Mouse (Mus musculus) intestine, embryonic 16.5 days (tissue): ENCODE measurements around the gene Tas2r115. TPM values are rescaled to one million over a fixed set of nuclear protein-coding genes. Genes with fewer than 3 reads are reported as not detected.
"Not testable (repeated sequence)": the region's sequence is repeated elsewhere in the genome, so short reads cannot be mapped to it uniquely, and the experiment has no call there.

Experiments used
- ATAC-seq: fragments of 200-750 bp; cut with Nextera tagmentation; 2 replicates; pipeline ENCODE4 v1.8.0; 2017; ENCODE audit warnings: moderate TSS enrichment, moderate library complexity
- H3K27ac ChIP-seq: fragments of 300-500 bp; sonication (generic); 2 replicates; pipeline ENCODE4 v1.5.1; 2014; ENCODE audit warnings: mild to moderate bottlenecking, low read length
- H3K27me3 ChIP-seq: fragments of 300-500 bp; sonication (generic); replicated peaks from 2 replicates; pipeline ENCODE4 v1.6.1; 2014; ENCODE audit warnings: low read length, control low read depth, mixed read lengths; ENCODE audit not compliant: control insufficient read depth, insufficient read depth
- H3K36me3 ChIP-seq: fragments of 300-500 bp; sonication (generic); 2 replicates; pipeline ENCODE4 v1.6.1; 2014; ENCODE audit warnings: low read length, control low read depth; ENCODE audit not compliant: control insufficient read depth, insufficient read depth
- H3K4me1 ChIP-seq: fragments of 300-500 bp; sonication (generic); 2 replicates; pipeline ENCODE4 v1.6.1; 2014; ENCODE audit warnings: low read length, control low read depth, mixed read lengths; ENCODE audit not compliant: control insufficient read depth, insufficient read depth
- H3K4me2 ChIP-seq: fragments of 300-500 bp; sonication (generic); 2 replicates; pipeline ENCODE4 v1.6.1; 2014; ENCODE audit warnings: low read depth, low read length, control low read depth
- H3K4me3 ChIP-seq: fragments of 300-500 bp; sonication (generic); 2 replicates; pipeline ENCODE4 v1.5.1; 2014; ENCODE audit warnings: mild to moderate bottlenecking, low read length
- H3K9ac ChIP-seq: fragments of 300-500 bp; sonication (generic); 2 replicates; pipeline ENCODE4 v1.6.1; 2014; ENCODE audit warnings: low read depth, low read length
- H3K9me3 ChIP-seq: fragments of 300-500 bp; sonication (generic); 2 replicates; pipeline ENCODE4 v1.6.1; 2016; ENCODE audit warnings: low read length, control low read depth; ENCODE audit not compliant: control insufficient read depth
- WGBS: fragments of 180-500 bp; shearing (Covaris S2); extraction: QIAGEN DNeasy Blood & Tissue Kit; methylation state at CpG from one replicate; pipeline ENCODE4 v1.1.7; 2014; 5-methylcytosine and 5-hydroxymethylcytosine counted together
- polyA plus RNA-seq: library from polyadenylated mRNA; unstranded; fragments of >200 nt; fragmentation: Nextera tagmentation; extraction: Ambion mirVana; gene quantifications from 2 replicates; pipeline ENCODE4 v1.2.1, GENCODE M21; 2015

Tas2r115 gene
- not detected in 2 replicates for polyA plus RNA-seq

DNA sequence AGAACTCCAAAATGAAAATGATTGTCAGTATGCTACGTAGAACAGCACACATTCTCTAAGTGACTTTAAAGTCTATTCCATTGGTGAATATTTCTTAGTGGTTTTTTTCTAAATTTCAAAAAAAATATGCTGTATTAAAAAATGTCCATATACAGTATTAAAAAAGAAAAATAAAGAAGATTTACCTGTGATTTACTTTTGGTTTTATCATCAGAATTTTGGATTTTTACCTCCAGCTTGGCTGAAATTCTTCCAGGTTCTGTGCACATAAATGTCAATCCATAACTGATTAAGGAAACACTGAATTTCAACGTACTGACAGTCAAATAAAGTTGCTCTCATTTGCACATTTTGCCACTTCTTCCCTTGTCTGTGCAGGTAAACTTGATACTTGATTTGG lies at the start of gene Tas2r115:
Gene Tas2r115 (minus strand): TSS at position 101 of the 400 bp plus-strand sequence.
- Histone ChIP-seq H3K27me3 (no peaks in the 10 kb centered on the region), H3K4me3 (no peak within 1 kb of the TSS), H3K9ac (no peak within 1 kb of the TSS), H3K27ac (no peak within 1 kb of the TSS), H3K4me2 (no peak within 1 kb of the TSS), H3K36me3 (no peaks in the 10 kb centered on the region), H3K9me3 (no peaks in the 10 kb centered on the region), H3K4me1 (no peaks in the 10 kb centered on the region)
- no peak for ATAC-seq
- WGBS = 71% methylated on average over 2 of the region's 2 CpGs

GRCm38 (mm10) chr6:132778062-132778461 lies 40.2 kb upstream of the Tas2r115 start, which contains the start of gene Tas2r136:
Gene Tas2r136, minus strand, starts transcription at chr6:132778162.
- Histone ChIP-seq H3K27ac (no peak within 1 kb of the TSS), H3K4me2 (no peak within 1 kb of the TSS), H3K27me3 (no peaks in the 10 kb centered on the region), H3K9ac (no peak within 1 kb of the TSS), H3K4me3 (no peak within 1 kb of the TSS), H3K9me3 (no peaks in the 10 kb centered on the region), H3K4me1 (no peaks in the 10 kb centered on the region), H3K36me3 (no peaks in the 10 kb centered on the region)
- ATAC-seq = no peak

DNA sequence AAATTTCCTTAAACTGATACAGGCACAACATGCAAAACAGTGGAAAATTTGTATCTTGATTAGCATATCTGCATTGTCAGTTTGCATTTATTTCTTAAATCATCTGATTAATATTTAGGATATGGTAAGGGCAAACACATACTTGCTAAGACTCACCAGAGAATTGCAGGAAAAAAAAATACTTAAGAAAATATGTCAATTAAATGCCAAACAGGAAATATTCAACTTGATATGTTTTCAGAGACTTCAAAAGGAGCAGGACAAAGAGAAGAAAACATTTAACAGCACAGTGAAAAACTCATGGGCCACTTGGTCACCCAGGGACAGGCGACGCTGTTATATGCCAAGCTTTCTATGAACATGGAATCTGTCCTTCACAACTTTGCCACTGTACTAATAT lies 24.0 kb upstream of the Tas2r115 start, which contains the start of gene Tas2r102:
Gene Tas2r102 (plus strand): TSS at position 301 of the 400 bp plus-strand sequence.
- no peaks in the 10 kb centered on the region for H3K4me1 ChIP-seq
- no peak for ATAC-seq
- no peaks in the 10 kb centered on the region for H3K36me3 ChIP-seq
- 94% methylated on average over 2 of the region's 2 CpGs for WGBS
- no peak within 1 kb of the TSS for H3K4me3 ChIP-seq
- H3K27me3 ChIP-seq = no peaks in the 10 kb centered on the region
- H3K4me2 ChIP-seq = no peak within 1 kb of the TSS
- no peak within 1 kb of the TSS for H3K27ac ChIP-seq
- H3K9me3 ChIP-seq = no peaks in the 10 kb centered on the region
- H3K9ac ChIP-seq = no peak within 1 kb of the TSS

DNA sequence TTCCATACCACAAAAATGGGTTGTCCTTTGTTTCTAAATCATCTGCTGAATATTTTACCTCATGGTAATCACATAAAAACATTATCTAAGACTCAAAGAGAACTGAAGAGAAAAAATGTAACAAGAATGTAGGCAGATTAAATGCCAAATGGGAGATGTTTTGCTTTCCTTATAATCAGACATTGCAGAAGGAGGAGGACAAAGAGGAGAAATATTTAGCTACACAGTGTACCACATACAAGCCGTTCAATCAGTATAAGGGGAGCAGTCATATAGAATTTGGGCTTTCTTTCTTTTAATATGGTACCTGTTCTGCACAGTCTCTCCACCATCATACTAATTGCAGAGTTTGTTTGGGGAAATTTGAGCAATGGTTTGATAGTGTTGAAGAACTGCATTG lies 16.6 kb upstream of the Tas2r115 start, which contains the start of gene Tas2r124:
Gene Tas2r124 (plus strand): TSS at position 301 of the 400 bp plus-strand sequence.
- H3K4me2 ChIP-seq = no peak within 1 kb of the TSS
- WGBS = 89% methylated on average over 1 of the region's 1 CpGs
- H3K4me3 ChIP-seq = no peak within 1 kb of the TSS
- no peak for ATAC-seq
- no peaks in the 10 kb centered on the region for H3K36me3 ChIP-seq
- no peak within 1 kb of the TSS for H3K27ac ChIP-seq
- no peaks in the 10 kb centered on the region for H3K4me1 ChIP-seq
- H3K9me3 ChIP-seq = no peaks in the 10 kb centered on the region
- H3K27me3 ChIP-seq = no peaks in the 10 kb centered on the region
- H3K9ac ChIP-seq = no peak within 1 kb of the TSS

DNA sequence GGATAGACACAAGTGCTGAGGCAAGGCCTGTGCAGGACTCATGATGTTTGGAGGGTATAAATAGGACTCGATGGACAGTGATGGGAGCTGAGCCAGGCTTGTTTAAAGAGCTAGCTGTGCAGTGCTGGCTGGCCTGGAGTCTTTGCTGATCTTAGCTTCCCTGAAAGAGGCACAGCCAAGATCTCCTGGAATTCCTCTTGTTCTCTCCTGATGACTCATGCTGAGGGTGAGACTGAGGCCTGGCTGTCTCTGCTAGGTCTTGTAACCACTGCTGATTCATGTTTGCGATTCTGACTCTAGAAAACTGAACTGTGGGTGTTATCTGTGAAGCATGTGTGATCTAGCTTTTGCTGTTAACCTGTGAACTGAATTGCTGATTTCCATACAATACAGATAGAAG lies 12.4 kb upstream of the Tas2r115 start:
- H3K27me3 ChIP-seq = no peaks in the 10 kb centered on the region
- H3K9me3 ChIP-seq = no peaks in the 10 kb centered on the region
- H3K4me2 ChIP-seq = no peak overlapping the region
- H3K9ac ChIP-seq = no peak overlapping the region
- no peaks in the 10 kb centered on the region for H3K36me3 ChIP-seq
- ATAC-seq = no peak
- H3K27ac ChIP-seq = no peak overlapping the region
- H3K4me1 ChIP-seq = no peaks in the 10 kb centered on the region
- 83% methylated on average over 2 of the region's 2 CpGs for WGBS
- H3K4me3 ChIP-seq = no peak overlapping the region

GRCm38 (mm10) chr6:132711828-132712227 lies 26.0 kb downstream of the Tas2r115 start, which contains the start of gene Tas2r122:
Gene Tas2r122, minus strand, starts transcription at chr6:132711928.
- 83% methylated on average over 3 of the region's 3 CpGs for WGBS
- H3K9ac ChIP-seq = no peak within 1 kb of the TSS
- no peak within 1 kb of the TSS for H3K4me2 ChIP-seq
- ATAC-seq = no peak
- H3K4me3 ChIP-seq = no peak within 1 kb of the TSS
- no peaks in the 10 kb centered on the region for H3K4me1 ChIP-seq
- no peak within 1 kb of the TSS for H3K27ac ChIP-seq
- H3K9me3 ChIP-seq = no peaks in the 10 kb centered on the region
- no peaks in the 10 kb centered on the region for H3K27me3 ChIP-seq
- H3K36me3 ChIP-seq = no peaks in the 10 kb centered on the region

DNA sequence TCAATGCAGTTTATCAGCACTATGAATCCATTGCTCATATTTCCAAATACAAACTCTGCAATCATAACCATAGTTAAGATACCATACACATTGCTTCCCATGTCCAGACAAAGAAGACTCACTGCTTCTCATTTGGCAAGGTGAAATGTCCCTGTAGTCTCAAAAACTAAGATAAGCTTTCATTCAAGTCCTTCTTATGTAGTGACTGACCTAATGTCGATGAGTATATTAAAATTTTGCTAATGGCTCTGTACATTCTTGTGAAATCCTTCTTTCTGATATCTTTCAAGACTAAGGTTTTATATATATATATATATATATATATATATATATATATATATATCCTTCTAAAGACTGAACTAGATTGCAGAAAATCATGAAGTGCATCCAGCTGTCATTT lies 36.9 kb downstream of the Tas2r115 start, which contains the start of gene Tas2r121:
Gene Tas2r121 (minus strand): TSS at position 101 of the 400 bp plus-strand sequence.
- no peak within 1 kb of the TSS for H3K9ac ChIP-seq
- ATAC-seq = no peak
- no peaks in the 10 kb centered on the region for H3K4me1 ChIP-seq
- no peak within 1 kb of the TSS for H3K27ac ChIP-seq
- no peaks in the 10 kb centered on the region for H3K27me3 ChIP-seq
- no peaks in the 10 kb centered on the region for H3K9me3 ChIP-seq
- no peak within 1 kb of the TSS for H3K4me2 ChIP-seq
- 73% methylated on average over 1 of the region's 1 CpGs for WGBS
- H3K4me3 ChIP-seq = no peak within 1 kb of the TSS
- no peaks in the 10 kb centered on the region for H3K36me3 ChIP-seq

DNA sequence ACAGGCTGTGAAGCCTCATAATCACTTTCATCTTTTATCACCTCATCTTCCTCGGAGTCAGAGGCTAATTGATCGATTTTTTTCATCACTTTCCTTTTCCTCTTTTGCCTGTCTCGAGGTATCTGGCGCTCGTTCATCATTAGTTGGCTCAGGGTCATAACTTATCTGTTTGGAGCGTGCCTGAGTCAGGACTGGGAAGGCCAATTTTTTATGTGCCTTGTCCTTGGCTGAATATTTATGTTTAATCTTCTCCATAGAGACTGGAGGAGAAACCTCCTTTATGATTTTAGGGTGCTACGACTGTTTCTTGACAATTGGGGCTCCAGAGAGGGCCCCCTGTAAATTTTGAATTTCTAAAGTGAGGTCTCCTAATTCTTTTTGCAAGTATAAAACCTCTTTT lies 46.2 kb downstream of the Tas2r115 start:
- H3K4me1 ChIP-seq, H3K27me3 ChIP-seq, H3K9me3 ChIP-seq, H3K4me3 ChIP-seq, H3K27ac ChIP-seq, H3K36me3 ChIP-seq, H3K4me2 ChIP-seq, H3K9ac ChIP-seq, ATAC-seq: not testable (repeated sequence)
- WGBS = 86% methylated on average over 7 of the region's 7 CpGs
